Mouse (Mus musculus) neural tube, embryonic 14.5 days (tissue): ENCODE measurements at regions not wholly inside any gene's neighbourhood (a gene's known extent, or its start where the extent isn't known, plus 50 kb on each side); places are given as distances from the start of the nearest gene placed in this dataset.

ENCODE experiments used
- ATAC-seq: fragments of 200-750 bp; cut with Nextera tagmentation; 2 replicates; pipeline ENCODE4 v1.8.0; 2017; ENCODE audit warnings: low read depth, mild to moderate bottlenecking, moderate TSS enrichment, moderate library complexity
- H3K27ac ChIP-seq: fragments of 300-500 bp; sonication (generic); 2 replicates; pipeline ENCODE4 v1.5.1; 2014; ENCODE audit warnings: low read depth, mild to moderate bottlenecking, control low read depth, low read length, moderate library complexity, mixed read lengths
- H3K27me3 ChIP-seq: fragments of 300-500 bp; sonication (generic); 2 replicates; pipeline ENCODE4 v1.6.1; 2014; ENCODE audit warnings: low read length; ENCODE audit not compliant: control insufficient read depth, insufficient read depth
- H3K36me3 ChIP-seq: fragments of 300-500 bp; sonication (generic); 2 replicates; pipeline ENCODE4 v1.6.1; 2014; ENCODE audit warnings: low read length, mixed read lengths; ENCODE audit not compliant: control insufficient read depth, insufficient read depth
- H3K4me1 ChIP-seq: fragments of 300-500 bp; sonication (generic); 2 replicates; pipeline ENCODE4 v1.6.1; 2014; ENCODE audit warnings: low read length; ENCODE audit not compliant: control insufficient read depth, insufficient read depth
- H3K4me2 ChIP-seq: fragments of 300-500 bp; sonication (generic); 2 replicates; pipeline ENCODE4 v1.6.1; 2014; ENCODE audit warnings: mild to moderate bottlenecking, low read depth, low read length, control low read depth
- H3K4me3 ChIP-seq: fragments of 300-500 bp; sonication (generic); 2 replicates; pipeline ENCODE4 v1.5.1; 2014; ENCODE audit warnings: low read depth, low read length, control low read depth, mixed read lengths
- H3K9ac ChIP-seq: fragments of 300-500 bp; sonication (generic); replicated peaks from 2 replicates; pipeline ENCODE4 v1.6.1; 2014; ENCODE audit warnings: low read depth, mild to moderate bottlenecking, control low read depth, low read length, mixed read lengths
- H3K9me3 ChIP-seq: fragments of 300-500 bp; sonication (generic); 2 replicates; pipeline ENCODE4 v1.6.1; 2016; ENCODE audit warnings: low read length; ENCODE audit not compliant: control insufficient read depth
- WGBS: fragments of 180-500 bp; shearing (Covaris S2); extraction: QIAGEN DNeasy Blood & Tissue Kit; methylation state at CpG from one replicate; pipeline ENCODE4 v1.1.7; 2014; 5-methylcytosine and 5-hydroxymethylcytosine counted together

DNA sequence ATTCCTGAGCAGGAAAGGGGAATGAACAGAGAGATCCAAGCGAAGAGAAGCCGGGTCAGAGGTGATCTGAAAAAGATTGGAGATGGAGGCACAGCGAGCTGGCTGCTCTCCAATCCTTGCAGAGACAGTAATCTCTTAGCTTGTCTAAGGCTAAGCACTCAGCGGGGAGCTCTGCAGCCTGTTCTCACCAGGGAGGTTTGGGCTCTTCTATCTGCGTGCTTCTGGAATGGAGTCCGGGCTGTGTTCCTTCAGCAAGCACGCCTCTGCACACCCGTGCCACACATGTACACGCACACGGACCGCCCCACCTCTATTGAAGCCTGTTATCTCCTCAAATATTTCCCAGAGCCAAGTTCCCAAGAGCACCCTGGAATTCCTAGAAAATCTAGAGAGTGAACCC is 161.3 kb downstream of the Cct6b start:
- Histone ChIP-seq H3K9ac (no peak overlapping the region), H3K27ac (no peak overlapping the region)
- ATAC-seq: no peak; the same call in 1 of the 2 replicates

DNA sequence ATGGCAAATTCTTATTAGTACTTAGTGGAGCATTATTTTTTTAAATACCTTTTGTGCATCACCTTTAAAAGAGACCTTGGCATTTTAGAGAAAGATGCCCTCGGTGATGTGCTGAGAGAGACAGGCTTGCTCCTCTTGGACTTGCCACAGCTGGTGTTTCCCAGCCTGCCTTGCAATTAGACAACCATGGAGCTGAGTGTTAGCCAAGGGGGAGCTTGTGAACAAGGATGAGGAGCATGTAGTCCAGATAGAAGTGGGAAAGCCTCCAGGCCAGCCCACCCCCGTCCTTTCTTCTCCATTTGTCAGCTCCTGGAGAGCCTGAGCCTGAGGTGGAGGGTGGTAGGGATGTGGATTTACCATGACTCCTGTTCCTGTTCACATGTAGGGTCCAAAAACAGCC is 161.9 kb downstream of the Cct6b start:
- Histone ChIP-seq H3K4me1 (peaks cover 10% of the 10 kb centered on the region; the same call in 1 of the 2 replicates), H3K9me3 (no peaks in the 10 kb centered on the region), H3K27ac (no peak overlapping the region), H3K4me2 (no peak overlapping the region), H3K36me3 (no peaks in the 10 kb centered on the region), H3K9ac (no peak overlapping the region), H3K4me3 (no peak overlapping the region), H3K27me3 (no peaks in the 10 kb centered on the region)
- WGBS: 57% methylated on average over 2 of the region's 2 CpGs
- no peak for ATAC-seq

More for the DNA sequence above, 161.3 kb downstream of the Cct6b start:
- 33% methylated on average over 11 of the region's 11 CpGs for WGBS
- H3K9me3 ChIP-seq: no peaks in the 10 kb centered on the region
- H3K4me3 ChIP-seq: no peak overlapping the region
- H3K27me3 ChIP-seq: no peaks in the 10 kb centered on the region
- no peaks in the 10 kb centered on the region for H3K36me3 ChIP-seq
- no peak overlapping the region for H3K4me2 ChIP-seq
- peaks cover 10% of the 10 kb centered on the region; the same call in 1 of the 2 replicates for H3K4me1 ChIP-seq

DNA sequence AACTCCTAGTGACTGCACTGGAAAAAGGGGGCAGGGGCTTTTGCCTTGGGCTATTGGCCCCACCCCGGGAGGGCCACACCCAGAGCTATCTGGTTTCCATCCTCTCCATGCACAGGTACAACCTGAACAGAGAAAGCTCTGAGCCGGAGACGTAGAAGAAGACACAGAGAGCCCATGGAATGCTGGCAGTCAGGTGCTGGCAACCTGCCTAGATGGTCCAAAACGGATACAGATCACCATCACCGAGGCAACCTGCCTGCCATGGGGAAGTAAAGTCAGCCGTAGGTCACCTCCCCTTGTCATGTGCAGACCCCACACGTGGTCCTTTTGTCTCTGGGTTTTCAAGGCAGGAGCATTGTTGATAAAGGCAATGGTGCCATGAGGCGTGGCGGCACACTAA is 164.0 kb downstream of the Cct6b start:
- Histone ChIP-seq H3K4me3 (no peak overlapping the region), H3K4me1 (peaks cover 10% of the 10 kb centered on the region; the same call in 1 of the 2 replicates), H3K27me3 (no peaks in the 10 kb centered on the region), H3K4me2 (no peak overlapping the region), H3K9ac (no peak overlapping the region), H3K36me3 (no peaks in the 10 kb centered on the region), H3K9me3 (no peaks in the 10 kb centered on the region), H3K27ac (no peak overlapping the region)
- WGBS: 74% methylated on average over 9 of the region's 9 CpGs
- ATAC-seq: no peak

DNA sequence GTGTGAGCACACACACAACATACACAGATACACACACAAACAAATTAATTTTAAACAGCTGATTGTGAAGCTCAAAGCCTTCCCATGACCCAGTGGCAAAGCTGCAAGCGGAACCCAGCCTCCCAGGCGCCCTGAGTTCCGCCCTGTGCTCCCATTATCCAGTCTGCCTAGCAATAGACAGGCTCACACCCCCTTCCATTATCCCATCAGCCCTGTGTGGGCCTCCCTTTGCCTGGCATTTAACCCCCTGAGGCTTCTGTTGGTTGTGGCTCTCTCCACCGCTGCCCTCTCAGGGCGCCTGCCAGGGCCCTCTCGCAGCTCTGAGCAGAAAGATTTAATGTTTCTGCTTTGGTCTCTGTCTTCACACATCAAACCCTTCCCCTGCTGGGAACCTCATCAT is 166.4 kb downstream of the Cct6b start:
- no peak for ATAC-seq
- WGBS: 13% methylated on average over 6 of the region's 6 CpGs

DNA sequence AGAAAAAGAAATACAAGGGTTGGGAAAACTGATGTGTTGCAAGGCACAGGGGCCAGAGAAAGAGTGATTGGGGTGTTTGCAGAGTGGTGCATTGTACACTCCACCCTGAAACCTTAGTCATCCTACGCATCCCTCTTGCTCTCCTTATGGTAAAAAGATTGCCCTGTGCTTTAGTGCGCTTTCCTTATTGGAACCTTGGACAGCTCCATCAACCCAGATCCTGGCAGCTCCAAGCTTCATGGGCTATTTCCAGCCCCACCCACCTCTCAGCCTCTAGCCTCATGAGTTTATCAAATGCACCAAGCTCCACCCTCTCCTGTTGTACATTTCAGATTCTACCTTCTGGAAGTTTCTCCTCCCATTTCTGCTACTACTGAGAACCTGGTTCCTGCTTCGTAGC is 167.3 kb downstream of the Cct6b start:
- Histone ChIP-seq H3K27ac (no peak overlapping the region), H3K4me1 (0 out of 2 replicates have a peak, but pooled peaks cover 3% of the 10 kb centered on the region), H3K36me3 (no peaks in the 10 kb centered on the region), H3K9me3 (no peaks in the 10 kb centered on the region), H3K4me2 (no peak overlapping the region), H3K4me3 (no peak overlapping the region), H3K27me3 (no peaks in the 10 kb centered on the region), H3K9ac (no peak overlapping the region)
- WGBS: 76% methylated on average over 3 of the region's 3 CpGs
- no peak for ATAC-seq

More for the DNA sequence above, 166.4 kb downstream of the Cct6b start:
- Histone ChIP-seq H3K27ac (no peak overlapping the region), H3K4me2 (no peak overlapping the region), H3K9me3 (no peaks in the 10 kb centered on the region), H3K27me3 (no peaks in the 10 kb centered on the region), H3K4me1 (peaks cover 6% of the 10 kb centered on the region; the same call in 1 of the 2 replicates), H3K9ac (no peak overlapping the region), H3K36me3 (no peaks in the 10 kb centered on the region), H3K4me3 (no peak overlapping the region)

DNA sequence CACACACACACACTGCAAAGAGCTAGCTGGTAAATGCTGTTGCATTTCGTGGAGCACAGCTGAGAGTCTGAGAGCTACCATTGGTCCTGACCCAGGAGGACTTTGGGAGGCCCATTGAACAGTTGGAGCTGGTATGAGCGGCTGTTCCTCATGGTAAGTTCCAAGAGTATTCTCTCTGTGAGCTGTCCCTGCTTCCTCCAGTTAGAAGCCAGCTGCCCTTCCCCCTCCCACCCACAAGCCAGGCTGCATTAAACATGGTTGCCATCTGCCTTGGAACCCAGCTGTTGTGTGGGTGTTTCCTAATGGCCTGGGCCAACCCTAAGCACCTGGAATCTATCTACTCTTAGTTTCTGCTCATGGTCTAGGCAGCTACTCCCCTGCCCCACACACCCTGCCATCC is 174.4 kb downstream of the Cct6b start:
- Histone ChIP-seq H3K4me1 (no peaks in the 10 kb centered on the region), H3K27me3 (no peaks in the 10 kb centered on the region), H3K36me3 (no peaks in the 10 kb centered on the region), H3K4me2 (no peak overlapping the region), H3K4me3 (no peak overlapping the region), H3K9me3 (no peaks in the 10 kb centered on the region), H3K9ac (no peak overlapping the region), H3K27ac (no peak overlapping the region)
- ATAC-seq: no peak
- WGBS: 56% methylated on average over 2 of the region's 2 CpGs

DNA sequence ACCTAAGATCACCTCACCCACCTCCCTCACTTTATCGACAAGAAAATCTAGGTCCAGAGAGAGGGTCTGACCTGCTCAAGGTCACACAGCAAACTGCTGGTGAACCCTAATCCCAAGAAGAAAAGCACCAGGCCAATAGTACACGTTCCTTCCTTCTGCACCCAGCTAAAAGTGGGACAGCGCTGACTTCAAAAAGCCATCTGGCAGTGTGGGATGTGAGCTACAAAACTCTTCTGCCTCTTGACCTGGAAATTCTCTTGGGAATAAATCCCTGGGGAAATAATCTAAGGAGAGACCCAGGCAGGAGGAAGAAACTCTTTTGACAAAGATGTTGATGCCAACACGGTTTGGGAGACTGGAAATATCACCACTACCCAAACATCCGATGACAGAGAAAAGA is 175.4 kb downstream of the Cct6b start:
- no peak for ATAC-seq
- H3K9me3 ChIP-seq: no peaks in the 10 kb centered on the region
- H3K27me3 ChIP-seq: no peaks in the 10 kb centered on the region

DNA sequence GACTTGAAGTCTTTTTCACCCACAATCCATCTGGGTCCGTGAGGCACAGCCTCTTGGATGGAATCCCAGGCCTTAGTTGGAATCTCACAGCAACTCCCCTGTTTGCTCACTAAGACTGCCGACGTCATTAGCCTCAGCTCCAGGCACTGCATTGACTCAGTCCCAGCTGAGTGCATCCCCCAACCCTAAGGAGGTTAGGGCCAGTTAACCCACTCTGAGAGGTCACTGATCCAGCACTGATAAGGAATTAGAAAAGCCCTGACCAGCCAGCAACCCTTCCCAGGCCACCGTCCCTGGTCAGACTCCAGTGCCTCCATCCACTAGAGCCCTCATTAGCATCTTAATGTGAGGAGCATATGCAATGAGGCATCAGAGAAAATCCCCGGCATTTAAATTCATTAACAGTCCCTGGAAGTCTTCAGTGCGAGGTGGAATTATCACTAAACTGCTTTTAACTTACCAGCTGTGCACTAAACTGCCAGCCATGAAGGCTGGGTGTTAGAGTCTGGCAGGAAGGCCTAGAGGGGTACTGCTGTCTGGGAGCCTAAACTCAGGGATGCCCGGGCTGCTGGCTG is 184.2 kb downstream of the Cct6b start:
- no peak overlapping the region for H3K4me3 ChIP-seq
- peak overlapping the region; percentile 66 for H3K27ac ChIP-seq
- peaks cover 5% of the 10 kb centered on the region; the same call in 1 of the 2 replicates for H3K4me1 ChIP-seq
- H3K4me2 ChIP-seq: no peak overlapping the region
- H3K9ac ChIP-seq: no peak overlapping the region
- ATAC-seq: peak; percentile 56
- H3K36me3 ChIP-seq: no peaks in the 10 kb centered on the region
- H3K9me3 ChIP-seq: no peaks in the 10 kb centered on the region
- peaks cover 4% of the 10 kb centered on the region; the same call in 1 of the 2 replicates for H3K27me3 ChIP-seq
- WGBS: 7% methylated on average over 7 of the region's 7 CpGs

More for the DNA sequence above, 175.4 kb downstream of the Cct6b start:
- Histone ChIP-seq H3K4me3 (no peak overlapping the region), H3K4me1 (no peaks in the 10 kb centered on the region), H3K36me3 (no peaks in the 10 kb centered on the region), H3K4me2 (no peak overlapping the region), H3K27ac (no peak overlapping the region), H3K9ac (no peak overlapping the region)
- WGBS: 87% methylated on average over 5 of the region's 5 CpGs

DNA sequence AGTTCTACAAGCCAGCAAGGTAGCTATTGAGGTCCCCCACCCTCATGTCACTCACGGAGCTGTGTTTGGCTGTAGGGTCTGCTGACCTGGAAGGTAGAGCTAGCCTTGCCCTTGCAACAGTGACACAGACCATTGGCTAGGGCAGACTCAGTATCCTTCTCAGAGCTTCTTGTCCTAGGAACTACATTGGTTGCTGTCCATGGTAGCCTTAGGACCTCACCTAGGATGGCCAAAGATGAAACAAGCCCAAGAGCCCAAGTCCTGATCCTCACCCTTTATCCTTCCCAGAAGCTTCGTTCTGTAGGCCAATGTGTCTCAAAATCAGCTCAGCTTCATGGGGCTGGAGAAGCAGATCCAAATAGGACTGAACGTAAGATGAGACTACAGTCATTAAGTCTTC is 187.3 kb downstream of the Tmem132e start:
- peaks cover 5% of the 10 kb centered on the region; the same call in 1 of the 2 replicates for H3K4me1 ChIP-seq
- no peaks in the 10 kb centered on the region for H3K9me3 ChIP-seq
- 61% methylated on average over 3 of the region's 3 CpGs for WGBS
- no peaks in the 10 kb centered on the region for H3K36me3 ChIP-seq
- H3K4me2 ChIP-seq: no peak overlapping the region
- H3K27me3 ChIP-seq: peaks cover 4% of the 10 kb centered on the region; the same call in 1 of the 2 replicates
- no peak overlapping the region for H3K27ac ChIP-seq
- no peak overlapping the region for H3K4me3 ChIP-seq
- no peak overlapping the region for H3K9ac ChIP-seq
- no peak for ATAC-seq
